10 mouse cellular contexts compared by ENCODE assay signal in genomic region chr11:114880589-114880988, GRCm38 (mm10). TPM values are rescaled to one million over a fixed set of nuclear protein-coding genes. Genes with fewer than 3 reads are reported as not detected.
DNase-seq lines count a peak whose midpoint lies in the region; ATAC-seq and TF ChIP-seq lines count a peak whose summit lies in the region.
"Had no signal": no experiment of that assay in that cellular context is flagged by ENCODE, and none has a peak within 500 bp of the region (broad histone marks: within the 10 kb centered on the region; RNA-seq: fewer than 3 reads in every experiment).

No protein-coding gene starts in this region.

- no peak overlapping the region for H3K4me3 ChIP-seq in forebrain, postnatal 0 days (ENCODE audit: low read depth, low read length)
- no peak overlapping the region for H3K4me3 ChIP-seq in forebrain, embryonic 10.5 days
- H3K4me3 ChIP-seq in midbrain, embryonic 10.5 days: no peak overlapping the region
- H3K4me3 ChIP-seq in midbrain, embryonic 13.5 days (replicated peaks): no peak overlapping the region
- no peak overlapping the region for H3K4me3 ChIP-seq in intestine, embryonic 15.5 days (replicated peaks)
- H3K4me3 ChIP-seq: heart, embryonic 15.5 days; megakaryocyte, embryonic 14.5 days had no signal

- no peak for ATAC-seq in forebrain, postnatal 0 days
- no peak for ATAC-seq in midbrain, embryonic 13.5 days
- ATAC-seq in intestine, embryonic 15.5 days: no peak

- peak; percentile 70 for TF ChIP-seq CTCF in forebrain, postnatal 0 days (IDR thresholded peaks at IDR 0.05; ENCODE audit: low read depth)

- H3K4me1 ChIP-seq in forebrain, postnatal 0 days (ENCODE audit: insufficient read depth): no peaks in the 10 kb centered on the region
- peaks cover 22% of the 10 kb centered on the region for H3K4me1 ChIP-seq in forebrain, embryonic 10.5 days
- H3K4me1 ChIP-seq in midbrain, embryonic 10.5 days: peaks cover 20% of the 10 kb centered on the region
- H3K4me1 ChIP-seq in midbrain, embryonic 13.5 days (replicated peaks): peaks cover 7% of the 10 kb centered on the region; the same call in 1 of the 2 replicates
- H3K4me1 ChIP-seq in intestine, embryonic 15.5 days (replicated peaks): 0 out of 2 replicates have a peak, but pooled peaks cover 8% of the 10 kb centered on the region

- WGBS in forebrain, postnatal 0 days: 0% methylated on average over 1 of the region's 1 CpGs
- WGBS in forebrain, embryonic 10.5 days: 0% methylated on average over 1 of the region's 1 CpGs
- 0% methylated on average over 1 of the region's 1 CpGs for WGBS in midbrain, embryonic 10.5 days
- 0% methylated on average over 1 of the region's 1 CpGs for WGBS in midbrain, embryonic 13.5 days
- WGBS in intestine, embryonic 15.5 days: 0% methylated on average over 1 of the region's 1 CpGs

- H3K4me2 ChIP-seq in forebrain, postnatal 0 days (ENCODE audit: low read depth): no peak overlapping the region
- no peak overlapping the region for H3K4me2 ChIP-seq in midbrain, embryonic 13.5 days (replicated peaks)
- H3K4me2 ChIP-seq in intestine, embryonic 15.5 days (replicated peaks): no peak overlapping the region
- H3K4me2 ChIP-seq: heart, embryonic 15.5 days had no signal

- no peaks in the 10 kb centered on the region for H3K36me3 ChIP-seq in forebrain, postnatal 0 days (ENCODE audit: insufficient read depth)
- no peaks in the 10 kb centered on the region for H3K36me3 ChIP-seq in forebrain, embryonic 10.5 days (replicated peaks)
- H3K36me3 ChIP-seq in midbrain, embryonic 10.5 days: no peaks in the 10 kb centered on the region
- no peaks in the 10 kb centered on the region for H3K36me3 ChIP-seq in midbrain, embryonic 13.5 days
- no peaks in the 10 kb centered on the region for H3K36me3 ChIP-seq in splenic B cell, adult 2 months (ENCODE audit: control insufficient read depth, insufficient read depth, low read length, poor library complexity, severe bottlenecking)
- no peaks in the 10 kb centered on the region for H3K36me3 ChIP-seq in intestine, embryonic 15.5 days
- H3K36me3 ChIP-seq: heart, embryonic 15.5 days had no signal

- no peaks in the 10 kb centered on the region for H3K9me3 ChIP-seq in forebrain, postnatal 0 days (ENCODE audit: low read length)
- no peaks in the 10 kb centered on the region for H3K9me3 ChIP-seq in forebrain, embryonic 10.5 days
- no peaks in the 10 kb centered on the region for H3K9me3 ChIP-seq in midbrain, embryonic 10.5 days (replicated peaks)
- no peaks in the 10 kb centered on the region for H3K9me3 ChIP-seq in midbrain, embryonic 13.5 days
- H3K9me3 ChIP-seq in intestine, embryonic 15.5 days: no peaks in the 10 kb centered on the region
- H3K9me3 ChIP-seq: heart, embryonic 15.5 days; megakaryocyte, embryonic 14.5 days had no signal

- DNase-seq in forebrain, postnatal 0 days: peak; percentile 62
- DNase-seq in forebrain, embryonic 10.5 days (ENCODE audit: extremely low spot score, low spot score): no peak
- peak; percentile 35 for DNase-seq in midbrain, embryonic 10.5 days (ENCODE audit: low spot score)
- DNase-seq in c-Kit-positive CD71-negative TER-119-negative erythroid progenitor cells, embryonic 14.5 days (ENCODE audit: low read depth): peak; percentile 58
- DNase-seq in left cerebral cortex, postnatal 25 days (ENCODE audit: low spot score in 2 of 2): peak; percentile 37 to 39
- peak; percentile 74 for DNase-seq in splenic B cell, adult 2 months (ENCODE audit: low read depth, low spot score)

- H3K27ac ChIP-seq in forebrain, postnatal 0 days (ENCODE audit: low read depth, low read length): no peak overlapping the region
- H3K27ac ChIP-seq in forebrain, embryonic 10.5 days: no peak overlapping the region
- no peak overlapping the region for H3K27ac ChIP-seq in midbrain, embryonic 10.5 days (replicated peaks)
- H3K27ac ChIP-seq in midbrain, embryonic 13.5 days: no peak overlapping the region
- H3K27ac ChIP-seq in intestine, embryonic 15.5 days: no peak overlapping the region
- H3K27ac ChIP-seq: heart, embryonic 15.5 days had no signal

- H3K27me3 ChIP-seq in forebrain, postnatal 0 days (ENCODE audit: insufficient read depth, low read length): no peaks in the 10 kb centered on the region
- no peaks in the 10 kb centered on the region for H3K27me3 ChIP-seq in forebrain, embryonic 10.5 days (ENCODE audit: poor library complexity, severe bottlenecking)
- H3K27me3 ChIP-seq in midbrain, embryonic 10.5 days (ENCODE audit: low read depth, poor library complexity, severe bottlenecking): no peaks in the 10 kb centered on the region
- H3K27me3 ChIP-seq in midbrain, embryonic 13.5 days: no peaks in the 10 kb centered on the region
- no peaks in the 10 kb centered on the region for H3K27me3 ChIP-seq in splenic B cell, adult 2 months (ENCODE audit: control insufficient read depth, insufficient read depth, low read length, poor library complexity, severe bottlenecking)
- no peaks in the 10 kb centered on the region for H3K27me3 ChIP-seq in intestine, embryonic 15.5 days (replicated peaks)
- H3K27me3 ChIP-seq: heart, embryonic 15.5 days; megakaryocyte, embryonic 14.5 days had no signal

- no peak overlapping the region for H3K9ac ChIP-seq in forebrain, postnatal 0 days
- H3K9ac ChIP-seq in midbrain, embryonic 13.5 days (replicated peaks): no peak overlapping the region
- no peak overlapping the region for H3K9ac ChIP-seq in intestine, embryonic 15.5 days
- H3K9ac ChIP-seq: heart, embryonic 15.5 days had no signal

- intact Hi-C loops in left cerebral cortex, postnatal 25 days (cut with DNase I): loop anchor here (1.0 kb wide), 1 partner anchor 32 kb away; no protein-coding TSS in a partner anchor

RNA-seq across cellular contexts. Expression of gene Cd300a, which starts 9.3 kb away (rescaled TPM):
- 0.86 and 1.0 TPM in 2 replicates for total RNA-seq in forebrain, postnatal 0 days (2014; rRNA removed)
- polyA plus RNA-seq in forebrain, postnatal 0 days (2015; fragmentation: Nextera tagmentation; extraction: Ambion mirVana): 1.1 and 1.4 TPM in 2 replicates
- 0.42 and 1.3 TPM in 2 replicates for polyA plus RNA-seq in forebrain, embryonic 10.5 days (2016; fragmentation: Nextera tagmentation; extraction: Ambion mirVana)
- polyA plus RNA-seq in midbrain, embryonic 10.5 days (2016; fragmentation: Nextera tagmentation; extraction: Ambion mirVana): 0.58 and 0.93 TPM in 2 replicates
- polyA plus RNA-seq in midbrain, embryonic 13.5 days (2015; fragmentation: Nextera tagmentation; extraction: Ambion mirVana): 0.55 and 0.67 TPM in 2 replicates
- under 1 TPM; 0.37 to 0.55 TPM for total RNA-seq in left cerebral cortex, postnatal 25 days (2021)
- polyA plus RNA-seq in intestine, embryonic 15.5 days (2015; fragmentation: Nextera tagmentation; extraction: Ambion mirVana): 1.2 and 2.2 TPM in 2 replicates

RNA-seq across cellular contexts. Expression of gene Gprc5c, which starts 29.6 kb away (rescaled TPM):
- 4.4 and 7.9 TPM in 2 replicates for total RNA-seq in forebrain, postnatal 0 days (2014; rRNA removed)
- 5.5 and 5.8 TPM in 2 replicates for polyA plus RNA-seq in forebrain, postnatal 0 days (2015; fragmentation: Nextera tagmentation; extraction: Ambion mirVana)
- polyA plus RNA-seq in forebrain, embryonic 10.5 days (2016; fragmentation: Nextera tagmentation; extraction: Ambion mirVana): 31.7 and 32.3 TPM in 2 replicates
- polyA plus RNA-seq in midbrain, embryonic 10.5 days (2016; fragmentation: Nextera tagmentation; extraction: Ambion mirVana): 19.0 TPM in 2 replicates
- 5.9 and 7.1 TPM in 2 replicates for polyA plus RNA-seq in midbrain, embryonic 13.5 days (2015; fragmentation: Nextera tagmentation; extraction: Ambion mirVana)
- total RNA-seq in left cerebral cortex, postnatal 25 days (2021): 1 to 10 TPM; 4.2 to 6.4 TPM
- polyA plus RNA-seq in intestine, embryonic 15.5 days (2015; fragmentation: Nextera tagmentation; extraction: Ambion mirVana): 15.5 and 16.0 TPM in 2 replicates

RNA-seq across cellular contexts. Expression of gene Cd300lb, which starts 53.6 kb away (rescaled TPM):
- not detected in 2 replicates for total RNA-seq in forebrain, postnatal 0 days (2014; rRNA removed)
- not detected in 2 replicates for polyA plus RNA-seq in forebrain, postnatal 0 days (2015; fragmentation: Nextera tagmentation; extraction: Ambion mirVana)
- not detected in 2 replicates for polyA plus RNA-seq in forebrain, embryonic 10.5 days (2016; fragmentation: Nextera tagmentation; extraction: Ambion mirVana)
- 0.05 TPM in 1 of 2 replicates, not detected in the other for polyA plus RNA-seq in midbrain, embryonic 10.5 days (2016; fragmentation: Nextera tagmentation; extraction: Ambion mirVana)
- polyA plus RNA-seq in midbrain, embryonic 13.5 days (2015; fragmentation: Nextera tagmentation; extraction: Ambion mirVana): 0.05 TPM in 1 of 2 replicates, not detected in the other
- not detected for total RNA-seq in left cerebral cortex, postnatal 25 days (2021)
- 0.27 and 0.43 TPM in 2 replicates for polyA plus RNA-seq in intestine, embryonic 15.5 days (2015; fragmentation: Nextera tagmentation; extraction: Ambion mirVana)
